Mouse (Mus musculus) MEL (cell line): ENCODE results near the gene Spdye4a. TPM values are rescaled to one million over a fixed set of nuclear protein-coding genes. Genes with fewer than 3 reads are reported as not detected.

Source experiments
- DNase-seq: peaks from one replicate; pipeline ENCODE4 v3.0.0; 2011; ENCODE audit warnings: low read depth, low spot score
- H3K27ac ChIP-seq: 2 replicates; pipeline ENCODE4 v1.5.1; 2012; ENCODE audit warnings: low read depth, mild to moderate bottlenecking, control low read depth, low read length, moderate library complexity; ENCODE audit not compliant: control insufficient read depth
- H3K27me3 ChIP-seq, 2 experiments: fragments of 150-350 bp in 1 of 2; sonication (generic) in 1 of 2; 2 replicates each; pipeline ENCODE4 v1.6.1; 2012; ENCODE audit warnings: low read length in 2 of 2, mild to moderate bottlenecking in 2 of 2, improper control_type of control experiment in 1 of 2, moderate library complexity in 1 of 2; ENCODE audit not compliant: insufficient read depth in 2 of 2, control insufficient read depth in 1 of 2
- H3K36me3 ChIP-seq, 2 experiments: 2 replicates each; pipeline ENCODE4 v1.6.1; 2012 to 2014; ENCODE audit warnings: low read length in 2 of 2, improper control_type of control experiment in 1 of 2, inconsistent platforms in 1 of 2, mild to moderate bottlenecking in 1 of 2; ENCODE audit not compliant: insufficient read depth in 2 of 2, control insufficient read depth in 1 of 2
- H3K4me1 ChIP-seq, 2 experiments: fragments of 150-350 bp in 1 of 2; sonication (generic) in 1 of 2; 2 replicates each; pipeline ENCODE4 v1.6.1; 2012; ENCODE audit warnings: low read length in 2 of 2, improper control_type of control experiment in 1 of 2, mild to moderate bottlenecking in 1 of 2; ENCODE audit not compliant: insufficient read depth in 2 of 2, control insufficient read depth in 1 of 2
- H3K4me3 ChIP-seq, 2 experiments: fragments of 150-350 bp in 1 of 2; sonication (generic) in 1 of 2; 2 replicates each; pipeline ENCODE4 v1.5.1; 2012; ENCODE audit warnings: low read depth in 2 of 2, low read length in 2 of 2, mild to moderate bottlenecking in 2 of 2, moderate library complexity in 2 of 2, control low read depth in 1 of 2, improper control_type of control experiment in 1 of 2; ENCODE audit not compliant: control insufficient read depth in 1 of 2, insufficient read depth in 1 of 2
- H3K79me2 ChIP-seq: 2 replicates; pipeline ENCODE4 v1.6.1; 2012; ENCODE audit warnings: mild to moderate bottlenecking, low read length, moderate library complexity; ENCODE audit not compliant: control insufficient read depth, poor library complexity, insufficient read depth
- H3K9ac ChIP-seq: 2 replicates; pipeline ENCODE4 v1.6.1; 2012; ENCODE audit warnings: low read depth, mild to moderate bottlenecking, control low read depth, low read length, moderate library complexity; ENCODE audit not compliant: control insufficient read depth, poor library complexity, severe bottlenecking
- H3K9me3 ChIP-seq: fragments of 150-350 bp; sonication (generic); replicated peaks from 2 replicates; pipeline ENCODE4 v1.6.1; 2012; ENCODE audit warnings: mild to moderate bottlenecking, low read length, improper control_type of control experiment, moderate library complexity; ENCODE audit not compliant: insufficient read depth
- BHLHE40 ChIP-seq: IDR thresholded peaks from 2 replicates; pipeline ENCODE4 v1.6.1; 2012; ENCODE audit warnings: low read depth, mild to moderate bottlenecking, inconsistent platforms, low read length, improper control_type of control experiment, borderline replicate concordance
- CHD2 ChIP-seq: IDR thresholded peaks from 2 replicates; pipeline ENCODE4 v1.6.1; 2011; ENCODE audit warnings: low read length, improper control_type of control experiment
- CTCF ChIP-seq, 3 experiments: IDR thresholded peaks in 2 of 3; conservative IDR thresholded peaks in 1 of 3; 2 replicates each; pipeline ENCODE4 v1.5.1; 2011 to 2012; ENCODE audit warnings: low read length in 3 of 3, low read depth in 2 of 3, mild to moderate bottlenecking in 2 of 3, improper control_type of control experiment in 1 of 3, inconsistent platforms in 1 of 3, mixed read lengths in 1 of 3, moderate library complexity in 1 of 3; ENCODE audit not compliant: control insufficient read depth in 1 of 3, insufficient read depth in 1 of 3, poor library complexity in 1 of 3, severe bottlenecking in 1 of 3
- E2F4 ChIP-seq: IDR thresholded peaks from 2 replicates; pipeline ENCODE4 v1.6.1; 2011; ENCODE audit warnings: low read depth, low read length, improper control_type of control experiment, borderline replicate concordance
- ELF1 ChIP-seq: IDR thresholded peaks from 2 replicates; pipeline ENCODE4 v1.6.1; 2014; ENCODE audit warnings: low read depth, mild to moderate bottlenecking, inconsistent platforms, low read length, improper control_type of control experiment, moderate library complexity
- EP300 ChIP-seq, 2 experiments: IDR thresholded peaks; 2 replicates each; pipeline ENCODE4 v1.6.1; 2011; ENCODE audit warnings: improper control_type of control experiment in 2 of 2, low read length in 2 of 2, low read depth in 1 of 2, mild to moderate bottlenecking in 1 of 2
- GABPA ChIP-seq: IDR thresholded peaks from 2 replicates; pipeline ENCODE4 v1.6.1; 2012; ENCODE audit warnings: low read depth, mild to moderate bottlenecking, inconsistent platforms, low read length, improper control_type of control experiment, moderate library complexity
- GATA1 ChIP-seq: IDR thresholded peaks from 2 replicates; pipeline ENCODE4 v1.6.1; 2011; ENCODE audit warnings: low read depth, low read length, improper control_type of control experiment
- HCFC1 ChIP-seq: IDR thresholded peaks from 2 replicates; pipeline ENCODE4 v1.6.1; 2012; ENCODE audit warnings: low read depth, mild to moderate bottlenecking, inconsistent platforms, low read length, improper control_type of control experiment, moderate library complexity
- JUND ChIP-seq: IDR thresholded peaks from 2 replicates; pipeline ENCODE4 v1.6.1; 2011; ENCODE audit warnings: low read depth, mild to moderate bottlenecking, improper control_type of control experiment, low read length
- MAFK ChIP-seq: IDR thresholded peaks from 2 replicates; pipeline ENCODE4 v1.6.1; 2011; ENCODE audit warnings: low read depth, mild to moderate bottlenecking, low read length, improper control_type of control experiment, borderline replicate concordance
- MAZ ChIP-seq: IDR thresholded peaks from 2 replicates; pipeline ENCODE4 v1.6.1; 2012; ENCODE audit warnings: low read depth, mild to moderate bottlenecking, inconsistent platforms, low read length, improper control_type of control experiment
- MXI1 ChIP-seq: IDR thresholded peaks from 2 replicates; pipeline ENCODE4 v1.6.1; 2011; ENCODE audit warnings: mild to moderate bottlenecking, low read depth, low read length, improper control_type of control experiment
- MYB ChIP-seq: IDR thresholded peaks from 2 replicates; pipeline ENCODE4 v1.6.1; 2011; ENCODE audit warnings: mild to moderate bottlenecking, low read depth, low read length, improper control_type of control experiment
- MYC ChIP-seq: IDR thresholded peaks from 2 replicates; pipeline ENCODE4 v1.6.1; 2011; ENCODE audit warnings: low read depth, mild to moderate bottlenecking, low read length, improper control_type of control experiment, moderate library complexity
- NELFE ChIP-seq: IDR thresholded peaks from 2 replicates; pipeline ENCODE4 v1.6.1; 2011; ENCODE audit warnings: low read depth, low read length, improper control_type of control experiment
- NRF1 ChIP-seq: IDR thresholded peaks from 2 replicates; pipeline ENCODE4 v1.6.1; 2014; ENCODE audit warnings: low read depth, mild to moderate bottlenecking, inconsistent platforms, low read length, improper control_type of control experiment, moderate library complexity; ENCODE audit not compliant: poor library complexity, insufficient read depth, severe bottlenecking
- POLR2A ChIP-seq, 2 experiments: IDR thresholded peaks; 2 replicates each; pipeline ENCODE4 v1.6.1; 2011 to 2012; ENCODE audit warnings: low read length in 2 of 2, mild to moderate bottlenecking in 2 of 2, control low read depth in 1 of 2, improper control_type of control experiment in 1 of 2, low read depth in 1 of 2, moderate library complexity in 1 of 2; ENCODE audit not compliant: control insufficient read depth in 1 of 2, insufficient read depth in 1 of 2, poor library complexity in 1 of 2
- POLR2AphosphoS2 ChIP-seq: IDR thresholded peaks from 2 replicates; pipeline ENCODE4 v1.6.1; 2011; ENCODE audit warnings: low read length, improper control_type of control experiment
- RAD21 ChIP-seq: IDR thresholded peaks from 2 replicates; pipeline ENCODE4 v1.6.1; 2011; ENCODE audit warnings: mild to moderate bottlenecking, low read depth, low read length, improper control_type of control experiment
- RCOR1 ChIP-seq: IDR thresholded peaks from 2 replicates; pipeline ENCODE4 v1.6.1; 2012; ENCODE audit warnings: low read depth, mild to moderate bottlenecking, inconsistent platforms, low read length, improper control_type of control experiment
- SIN3A ChIP-seq: IDR thresholded peaks from 2 replicates; pipeline ENCODE4 v1.6.1; 2012; ENCODE audit warnings: low read length, improper control_type of control experiment, inconsistent platforms
- SMC3 ChIP-seq: IDR thresholded peaks from 2 replicates; pipeline ENCODE4 v1.6.1; 2011; ENCODE audit warnings: low read depth, low read length, improper control_type of control experiment
- TBP ChIP-seq: IDR thresholded peaks from 2 replicates; pipeline ENCODE4 v1.8.0; 2011; ENCODE audit warnings: low read depth, low read length, improper control_type of control experiment
- UBTF ChIP-seq: IDR thresholded peaks from 2 replicates; pipeline ENCODE4 v1.6.1; 2012; ENCODE audit warnings: low read depth, mild to moderate bottlenecking, inconsistent platforms, low read length, improper control_type of control experiment, moderate library complexity, borderline replicate concordance; ENCODE audit not compliant: insufficient read depth
- ZC3H11A ChIP-seq: IDR thresholded peaks from 2 replicates; pipeline ENCODE4 v1.6.1; 2012; ENCODE audit warnings: low read depth, mild to moderate bottlenecking, inconsistent platforms, low read length, improper control_type of control experiment
- ZKSCAN1 ChIP-seq: IDR thresholded peaks from 2 replicates; pipeline ENCODE4 v1.6.1; 2012; ENCODE audit warnings: low read depth, mild to moderate bottlenecking, inconsistent platforms, low read length, improper control_type of control experiment, moderate library complexity
- ZMIZ1 ChIP-seq: IDR thresholded peaks from 2 replicates; pipeline ENCODE4 v1.6.1; 2012; ENCODE audit warnings: low read depth, mild to moderate bottlenecking, inconsistent platforms, low read length, improper control_type of control experiment, moderate library complexity
- ZNF384 ChIP-seq: IDR thresholded peaks from 2 replicates; pipeline ENCODE4 v1.6.1; 2012; ENCODE audit warnings: low read depth, mild to moderate bottlenecking, inconsistent platforms, low read length, improper control_type of control experiment
- polyA plus RNA-seq, 2 experiments: library from polyadenylated mRNA; stranded (reverse) in 1 of 2; unstranded in 1 of 2; fragments of >175 nt in 1 of 2; fragments of >200 nt in 1 of 2; gene quantifications; 2 replicates each; pipeline versions ENCODE4 v1.2.1 to v1.2.4; 2012; ENCODE audit warnings: low replicate concordance in 2 of 2, low read depth in 1 of 2; ENCODE audit not compliant: insufficient read length in 2 of 2, insufficient read depth in 1 of 2, missing spikeins in 1 of 2
- total RNA-seq: library from RNA; depleted of rRNA; stranded (reverse); fragments of 300-350 nt; gene quantifications from 2 replicates; pipeline ENCODE4 v1.2.3, GENCODE M21; 2012

Spdye4a gene
- total and polyA plus RNA-seq, 3 experiments, result not detected

GRCm38 (mm10) chr5:143180255-143181076, 46.2 kb downstream of the Spdye4a start, which contains the start of the genes Rbak and Spdye4b (continued):
- TF ChIP-seq MAZ (peak; percentile 78; the same call in 1 of the 2 replicates), BHLHE40 (no peak), EP300 (IDR thresholded peaks at IDR 0.05; ENCODE audit: low read depth in 1 of 2, low read length in 2 of 2) (0 out of 4 replicates have a peak, but pooled peaks of 1 of the 2 experiments have one; percentile 11), ZKSCAN1 (no peak), MXI1 (peak; percentile 80), ZNF384 (no peak), NRF1 (peak; percentile 95), SMC3 (no peak), NELFE (peak; percentile 91), GATA1 (no peak), UBTF (0 out of 2 replicates have a peak, but pooled peaks have one; percentile 14), POLR2AphosphoS2 (peak; percentile 62; the same call in 1 of the 2 replicates), ELF1 (peak; percentile 100), ZC3H11A (no peak), RAD21 (no peak), CHD2 (0 out of 2 replicates have a peak, but pooled peaks have one; percentile 20), ZMIZ1 (peak; percentile 65; the same call in 1 of the 2 replicates), E2F4 (0 out of 2 replicates have a peak, but pooled peaks have one; percentile 54), POLR2A (IDR thresholded peaks at IDR 0.05; ENCODE audit: control insufficient read depth in 1 of 2, insufficient read depth in 1 of 2, low read depth in 1 of 2, low read length in 2 of 2, poor library complexity in 1 of 2) (peak; percentile 63 to 85; a peak in 3 of 4 replicates)
- TF ChIP-seq, all 39 proteins: peak for 21

GRCm38 (mm10) chr5:143179179-143179578, 47.5 kb downstream of the Spdye4a start:
- DNase-seq, result peak; percentile 59
- Histone ChIP-seq H3K79me2 (peaks cover 9% of the 10 kb centered on the region), H3K9me3 (no peaks in the 10 kb centered on the region), H3K27ac (no peak overlapping the region), H3K4me3 (no peak overlapping the region), H3K36me3 (peaks cover 6 to 14% of the 10 kb centered on the region in 2 experiments), H3K27me3 (no peaks in the 10 kb centered on the region), H3K4me1 (peaks cover 3 to 7% of the 10 kb centered on the region in 2 experiments; a peak in 3 of 4 replicates), H3K9ac (no peak overlapping the region)
- TF ChIP-seq MYB (no peak), JUND (no peak), POLR2A (IDR thresholded peaks at IDR 0.05; ENCODE audit: control insufficient read depth in 1 of 2, insufficient read depth in 1 of 2, low read depth in 1 of 2, low read length in 2 of 2, poor library complexity in 1 of 2) (no peak), ZC3H11A (peak; percentile 57), POLR2AphosphoS2 (no peak), NRF1 (no peak), MYC (no peak), HCFC1 (no peak), CTCF (IDR thresholded peaks at IDR 0.05 in 2 of 3, conservative IDR thresholded peaks at IDR 0.05 in 1 of 3; ENCODE audit: control insufficient read depth in 1 of 3, insufficient read depth in 1 of 3, low read depth in 2 of 3, low read length in 3 of 3, poor library complexity in 1 of 3, severe bottlenecking in 1 of 3) (peak; percentile 48 to 67 (median 58)), ELF1 (no peak), GABPA (no peak), BHLHE40 (no peak), GATA1 (no peak), RCOR1 (no peak), SIN3A (peak; percentile 25; the same call in 1 of the 2 replicates), ZMIZ1 (no peak), MAFK (no peak), TBP (no peak), SMC3 (peak; percentile 58), RAD21 (peak; percentile 59)
